Mouse (Mus musculus) effector memory CD4-positive, alpha-beta T cell, adult 7 months (primary cell): ENCODE measurements around the gene Btbd35f21. TPM values are rescaled to one million over a fixed set of nuclear protein-coding genes. Genes with fewer than 3 reads are reported as not detected.

Experiments used
- polyA plus RNA-seq: library from polyadenylated mRNA; unstranded; fragments of 100-300 nt; shearing (Covaris generic); gene quantifications from one replicate; pipeline ENCODE4 v1.2.1, GENCODE M21; 2017

The Btbd35f21 gene
- polyA plus RNA-seq = not detected

DNA sequence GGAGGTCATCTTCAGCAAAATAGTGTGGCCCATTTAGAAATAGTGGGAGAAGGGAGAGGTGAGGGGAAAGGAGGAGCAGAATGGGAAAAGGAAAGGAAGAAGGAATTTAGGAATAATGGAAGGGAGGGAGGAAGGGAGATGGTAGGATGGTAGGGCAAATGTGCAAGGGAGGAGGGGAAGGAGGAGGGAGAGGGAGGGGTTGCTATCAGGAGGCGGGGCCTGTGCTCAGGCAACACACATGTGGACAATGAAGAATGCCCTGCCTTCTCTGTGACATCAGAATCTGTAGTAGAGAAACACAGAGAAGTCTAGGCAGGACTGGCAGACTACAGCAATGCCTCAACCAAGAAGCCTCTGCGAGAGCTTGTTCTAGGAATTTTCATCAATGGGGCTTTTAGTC lies at the start of gene Btbd35f21:
Gene Btbd35f21 (plus strand): TSS at position 301 of the 400 bp plus-strand sequence.

Other genes starting within 250 kb of the Btbd35f21 start
- not detected for gene Btbd35f1, start 166.1 kb upstream of the Btbd35f21 start, polyA plus RNA-seq
- not detected for gene Gm5926, start 75.4 kb upstream of the Btbd35f21 start, polyA plus RNA-seq
- gene Btbd35f30, start 168.5 kb downstream of the Btbd35f21 start, polyA plus RNA-seq = not detected
- not detected for gene Gm21789, start 215.7 kb downstream of the Btbd35f21 start, polyA plus RNA-seq
- not detected for gene Btbd35f5, start 247.8 kb downstream of the Btbd35f21 start, polyA plus RNA-seq